Comparison of ENCODE assay signal across 13 mouse cellular contexts in the genomic region with DNA sequence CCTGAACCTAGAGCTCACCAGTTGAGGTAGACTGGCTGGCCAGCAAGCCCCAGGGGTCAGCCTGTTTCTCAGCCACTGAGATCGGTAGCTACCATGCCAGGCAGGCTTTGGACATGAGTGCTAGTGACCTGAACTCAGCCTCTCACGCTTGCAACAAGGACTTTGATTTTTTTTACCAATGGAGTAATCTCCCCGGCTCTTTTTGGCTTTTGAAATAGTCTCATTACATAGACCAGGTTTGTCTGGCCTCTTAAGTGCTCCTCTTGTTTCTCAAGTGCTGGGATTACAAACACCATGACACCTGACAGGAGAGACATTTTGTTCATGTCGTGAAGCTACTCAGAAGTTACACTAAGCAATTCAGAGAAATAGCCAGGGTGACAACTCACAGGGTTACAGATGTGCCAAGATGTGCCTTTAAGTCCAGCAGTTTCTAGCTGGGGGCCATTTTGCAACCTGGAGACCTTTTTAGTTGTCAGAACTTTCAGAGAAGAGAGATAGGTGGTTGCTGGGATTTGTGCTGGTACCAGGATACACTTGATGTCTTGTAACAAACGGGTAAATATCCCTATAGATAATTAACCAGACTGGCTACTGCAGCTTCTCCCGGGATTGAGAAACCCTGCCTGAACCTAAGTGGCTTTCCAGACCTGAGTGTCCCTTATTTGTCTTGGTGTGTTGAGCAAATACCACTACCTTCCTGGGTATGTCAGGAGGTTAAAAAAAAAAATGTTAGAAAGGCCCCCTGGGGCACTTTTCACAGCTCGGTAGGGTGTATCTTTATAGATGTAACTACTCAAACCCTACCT. TPM values are rescaled to one million over a fixed set of nuclear protein-coding genes. Genes with fewer than 3 reads are reported as not detected.
DNase-seq lines count a peak whose midpoint lies in the region; ATAC-seq and TF ChIP-seq lines count a peak whose summit lies in the region.
"Had no signal": no experiment of that assay in that cellular context is flagged by ENCODE, and none has a peak within 500 bp of the region (broad histone marks: within the 10 kb centered on the region; RNA-seq: fewer than 3 reads in every experiment).

No protein-coding gene starts in this region.

- no peaks in the 10 kb centered on the region for H3K27me3 ChIP-seq in heart, embryonic 12.5 days (replicated peaks)
- no peaks in the 10 kb centered on the region for H3K27me3 ChIP-seq in liver, adult 2 months (ENCODE audit: control insufficient read depth, insufficient read depth, low read length)
- H3K27me3 ChIP-seq in limb, embryonic 15.5 days: no peaks in the 10 kb centered on the region
- no peaks in the 10 kb centered on the region for H3K27me3 ChIP-seq in myocyte (ENCODE audit: control insufficient read depth, insufficient read depth, insufficient read length)
- H3K27me3 ChIP-seq: megakaryocyte, embryonic 14.5 days had no signal

- DNase-seq in heart, adult 9 months (ENCODE audit: low spot score in 2 of 2): no peak
- DNase-seq in liver, adult 2 months (ENCODE audit: extremely low read depth, low read depth, low spot score): peak; percentile 96
- no peak for DNase-seq in liver
- DNase-seq in right cerebral cortex, adult 2 months (ENCODE audit: low spot score in 2 of 2): no peak
- DNase-seq in cerebellum, postnatal 10 days: no peak
- DNase-seq: adrenal gland, postnatal 14 days; cerebellum, postnatal 36 days had no signal

- H3K9me3 ChIP-seq in heart, embryonic 12.5 days (replicated peaks): no peaks in the 10 kb centered on the region
- no peaks in the 10 kb centered on the region for H3K9me3 ChIP-seq in limb, embryonic 15.5 days
- H3K9me3 ChIP-seq: G1E; megakaryocyte, embryonic 14.5 days had no signal

- 0 out of 2 replicates have a peak overlapping the region, but pooled peaks have one; percentile 3 for H3K4me2 ChIP-seq in heart, embryonic 12.5 days
- H3K4me2 ChIP-seq in limb, embryonic 15.5 days: peak overlapping the region; percentile 55; the same call in 1 of the 2 replicates
- H3K4me2 ChIP-seq in myocyte (ENCODE audit: low read depth): peak overlapping the region; percentile 15

- H3K4me3 ChIP-seq in heart, embryonic 12.5 days: no peak overlapping the region
- H3K4me3 ChIP-seq in liver, adult 2 months (ENCODE audit: insufficient read depth, low read depth, low read length): peak overlapping the region; percentile 49
- H3K4me3 ChIP-seq in limb, embryonic 15.5 days: 0 out of 2 replicates have a peak overlapping the region, but pooled peaks have one; percentile 79
- H3K4me3 ChIP-seq in myocyte: no peak overlapping the region

- H3K27ac ChIP-seq in heart, embryonic 12.5 days (ENCODE audit: poor library complexity, severe bottlenecking): no peak overlapping the region
- peak overlapping the region; percentile 88 for H3K27ac ChIP-seq in liver, adult 2 months (replicated peaks; ENCODE audit: insufficient read depth, low read depth, low read length)
- no peak overlapping the region for H3K27ac ChIP-seq in limb, embryonic 15.5 days

- H3ac ChIP-seq in myocyte (ENCODE audit: control insufficient read depth, insufficient read length): no peak overlapping the region

- peaks cover 41% of the 10 kb centered on the region for H3K36me3 ChIP-seq in heart, embryonic 12.5 days
- H3K36me3 ChIP-seq in liver, adult 2 months (ENCODE audit: control insufficient read depth, insufficient read depth, low read length): peaks cover 17% of the 10 kb centered on the region; the same call in 1 of the 2 replicates
- peaks cover 42% of the 10 kb centered on the region for H3K36me3 ChIP-seq in limb, embryonic 15.5 days
- peaks cover 9% of the 10 kb centered on the region for H3K36me3 ChIP-seq in myocyte (ENCODE audit: control insufficient read depth, insufficient read depth)

- H3K79me2 ChIP-seq in liver, adult 2 months (ENCODE audit: control insufficient read depth, insufficient read depth, low read length): peaks cover 8% of the 10 kb centered on the region; the same call in 1 of the 2 replicates
- peaks cover 23% of the 10 kb centered on the region for H3K79me2 ChIP-seq in myocyte (ENCODE audit: control insufficient read depth, insufficient read depth)

- H3K4me1 ChIP-seq in heart, embryonic 12.5 days (replicated peaks): peaks cover 19% of the 10 kb centered on the region
- H3K4me1 ChIP-seq in liver, adult 2 months (ENCODE audit: control insufficient read depth, insufficient read depth, low read length): peaks cover 12% of the 10 kb centered on the region
- H3K4me1 ChIP-seq in limb, embryonic 15.5 days: peaks cover 25% of the 10 kb centered on the region

- 72% methylated on average over 7 of the region's 7 CpGs for WGBS in heart, embryonic 12.5 days
- 19% methylated on average over 7 of the region's 7 CpGs for WGBS in liver, adult 2 months
- WGBS in limb, embryonic 15.5 days: 80% methylated on average over 7 of the region's 7 CpGs

- no peak for TF ChIP-seq POLR2A in liver, adult 2 months (IDR thresholded peaks at IDR 0.05; ENCODE audit: extremely low read depth, insufficient read depth, low read length)
- TF ChIP-seq POLR2A in myocyte (IDR thresholded peaks at IDR 0.05; ENCODE audit: insufficient read length, low read depth): no peak

- ATAC-seq in heart, embryonic 12.5 days (ENCODE audit: insufficient number of reproducible peaks, low FRiP score): no peak
- no peak for ATAC-seq in limb, embryonic 15.5 days (ENCODE audit: insufficient number of reproducible peaks, low FRiP score, low TSS enrichment, low read depth)
- ATAC-seq: hindbrain, embryonic 16.5 days had no signal

- TF ChIP-seq CTCF in liver, adult 2 months (IDR thresholded peaks at IDR 0.05; ENCODE audit: low read depth, low read length): no peak

- 0 out of 2 replicates have a peak overlapping the region, but pooled peaks have one; percentile 11 for H3K9ac ChIP-seq in heart, embryonic 12.5 days
- peak overlapping the region; percentile 66 for H3K9ac ChIP-seq in liver, adult 2 months (ENCODE audit: low read depth, low read length)
- H3K9ac ChIP-seq in limb, embryonic 15.5 days: no peak overlapping the region

TF ChIP-seq in myocyte, 11 proteins besides CTCF, POLR2A, EP300 and RAD21:
- no peak for TF ChIP-seq MYOG (IDR thresholded peaks at IDR 0.05; ENCODE audit: control insufficient read depth in 1 of 3, insufficient read depth in 1 of 3, insufficient read length in 2 of 3, low read depth in 2 of 3)
- no peak for TF ChIP-seq USF1 (IDR thresholded peaks at IDR 0.05; ENCODE audit: low read depth)
- no peak for TF ChIP-seq E2F4 (IDR thresholded peaks at IDR 0.05; ENCODE audit: insufficient read depth)
- TF ChIP-seq TCF3 (IDR thresholded peaks at IDR 0.05; ENCODE audit: insufficient read length, low read depth): no peak
- no peak for TF ChIP-seq REST (IDR thresholded peaks at IDR 0.05; ENCODE audit: insufficient read depth, insufficient read length)
- TF ChIP-seq POLR2AphosphoS2 (IDR thresholded peaks at IDR 0.05; ENCODE audit: insufficient read length, low read depth): no peak
- no peak for TF ChIP-seq TCF12 (IDR thresholded peaks at IDR 0.05; ENCODE audit: insufficient read depth, poor library complexity, severe bottlenecking)
- TF ChIP-seq SRF (IDR thresholded peaks at IDR 0.05; ENCODE audit: control insufficient read depth, insufficient read length, low read depth): no peak
- no peak for TF ChIP-seq MAX (IDR thresholded peaks at IDR 0.05; ENCODE audit: low read depth)
- no peak for TF ChIP-seq CEBPB (IDR thresholded peaks at IDR 0.05; ENCODE audit: insufficient read depth, poor library complexity, severe bottlenecking)
- TF ChIP-seq MYOD1 (IDR thresholded peaks at IDR 0.05; ENCODE audit: control insufficient read depth in 1 of 3, insufficient read length in 2 of 3, low read depth in 2 of 3): no peak

RNA-seq across cellular contexts. Expression of a gene that starts 2.1 kb away (rescaled TPM):
- polyA plus RNA-seq in heart, embryonic 12.5 days (2016; fragmentation: Nextera tagmentation; extraction: Ambion mirVana): 33.8 and 38.7 TPM in 2 replicates
- 71.0 and 80.9 TPM in 2 replicates for total RNA-seq in liver, adult 2 months (2014; rRNA removed)
- 62.4 and 67.3 TPM in 2 replicates for polyA plus RNA-seq in liver, adult 2 months (2012; rRNA removed)
- polyA plus RNA-seq in limb, embryonic 15.5 days (2015; fragmentation: Nextera tagmentation; extraction: Ambion mirVana): 48.0 and 52.6 TPM in 2 replicates
- polyA plus RNA-seq in myocyte (2012; fragmentation: generic; extraction: Trizol): 17.5 TPM

RNA-seq across cellular contexts. Expression of a gene that starts 23.2 kb away (rescaled TPM):
- 313 and 317 TPM in 2 replicates for polyA plus RNA-seq in heart, embryonic 12.5 days (2016; fragmentation: Nextera tagmentation; extraction: Ambion mirVana)
- 54.0 and 59.7 TPM in 2 replicates for total RNA-seq in liver, adult 2 months (2014; rRNA removed)
- 19.8 and 31.1 TPM in 2 replicates for polyA plus RNA-seq in liver, adult 2 months (2012; rRNA removed)
- polyA plus RNA-seq in limb, embryonic 15.5 days (2015; fragmentation: Nextera tagmentation; extraction: Ambion mirVana): 334 and 355 TPM in 2 replicates
- polyA plus RNA-seq in myocyte (2012; fragmentation: generic; extraction: Trizol): 142 TPM

RNA-seq across cellular contexts. Expression of a gene that starts 25.7 kb away (rescaled TPM):
- 111 and 112 TPM in 2 replicates for polyA plus RNA-seq in heart, embryonic 12.5 days (2016; fragmentation: Nextera tagmentation; extraction: Ambion mirVana)
- 193 and 238 TPM in 2 replicates for total RNA-seq in liver, adult 2 months (2014; rRNA removed)
- 219 and 220 TPM in 2 replicates for polyA plus RNA-seq in liver, adult 2 months (2012; rRNA removed)
- 174 and 184 TPM in 2 replicates for polyA plus RNA-seq in limb, embryonic 15.5 days (2015; fragmentation: Nextera tagmentation; extraction: Ambion mirVana)
- polyA plus RNA-seq in myocyte (2012; fragmentation: generic; extraction: Trizol): 107 TPM

RNA-seq across cellular contexts. Expression of a gene that starts 35.9 kb away (rescaled TPM):
- polyA plus RNA-seq in heart, embryonic 12.5 days (2016; fragmentation: Nextera tagmentation; extraction: Ambion mirVana): 48.3 and 52.1 TPM in 2 replicates
- 18.9 and 20.5 TPM in 2 replicates for total RNA-seq in liver, adult 2 months (2014; rRNA removed)
- polyA plus RNA-seq in liver, adult 2 months (2012; rRNA removed): 18.3 and 18.5 TPM in 2 replicates
- polyA plus RNA-seq in limb, embryonic 15.5 days (2015; fragmentation: Nextera tagmentation; extraction: Ambion mirVana): 20.5 and 22.2 TPM in 2 replicates
- polyA plus RNA-seq in myocyte (2012; fragmentation: generic; extraction: Trizol): 544 TPM

RNA-seq across cellular contexts. Expression of a gene that starts 49.4 kb away (rescaled TPM):
- polyA plus RNA-seq in heart, embryonic 12.5 days (2016; fragmentation: Nextera tagmentation; extraction: Ambion mirVana): 90.0 and 92.9 TPM in 2 replicates
- total RNA-seq in liver, adult 2 months (2014; rRNA removed): 58.1 and 62.6 TPM in 2 replicates
- polyA plus RNA-seq in liver, adult 2 months (2012; rRNA removed): 66.4 and 75.2 TPM in 2 replicates
- polyA plus RNA-seq in limb, embryonic 15.5 days (2015; fragmentation: Nextera tagmentation; extraction: Ambion mirVana): 97.2 and 99.0 TPM in 2 replicates
- polyA plus RNA-seq in myocyte (2012; fragmentation: generic; extraction: Trizol): 169 TPM

Comparison
In these comparisons a context has a peak if more than half of its experiments do, and no peak if none do; other contexts are left out.
1. H3K4me2 ChIP-seq: peak in every context shown above with its lines; median percentile 55 in limb, embryonic 15.5 days; 15 in myocyte; 3 in heart, embryonic 12.5 days.
2. H3K4me3 ChIP-seq: peak in liver, adult 2 months (single experiment) and limb, embryonic 15.5 days (single experiment); none in heart, embryonic 12.5 days (single experiment) and myocyte (single experiment).